Mouse (Mus musculus): ENCODE results near the gene Tmem185a. TPM values are rescaled to one million over a fixed set of nuclear protein-coding genes. Genes with fewer than 3 reads are reported as not detected.
"Not testable (repeated sequence)": the region's sequence is repeated elsewhere in the genome, so short reads cannot be mapped to it uniquely, and the experiment has no call there.

Tmem185a gene
- polyA plus RNA-seq (2016; fragmentation: Nextera tagmentation; extraction: Ambion mirVana) = 43.1 and 44.7 TPM in 2 replicates

GRCm38 (mm10) chrX:70476792-70477776, at the start of gene Tmem185a:
Gene Tmem185a (minus strand): TSS chrX:70477180.
- peak within 1 kb of the TSS; percentile 87 for H3K27ac ChIP-seq
- WGBS = 13% methylated on average over 36 of the region's 42 CpGs
- H3K36me3 ChIP-seq (replicated peaks) = no peaks in the 10 kb centered on the region
- peak; percentile 76 for DNase-seq (ENCODE audit: extremely low spot score, low spot score)
- peak within 1 kb of the TSS; percentile 62 for H3K4me3 ChIP-seq
- peaks cover 4% of the 10 kb centered on the region; the same call in 1 of the 2 replicates for H3K27me3 ChIP-seq (ENCODE audit: poor library complexity, severe bottlenecking)
- H3K4me1 ChIP-seq = peaks cover 9% of the 10 kb centered on the region
- no peaks in the 10 kb centered on the region for H3K9me3 ChIP-seq

- H3K27ac ChIP-seq; H3K9me3 ChIP-seq; H3K4me1 ChIP-seq; H3K36me3 ChIP-seq (replicated peaks); DNase-seq (ENCODE audit: extremely low spot score, low spot score); H3K27me3 ChIP-seq (ENCODE audit: poor library complexity, severe bottlenecking); H3K4me3 ChIP-seq: not testable (repeated sequence)
- WGBS = 82% methylated on average over 3 of the region's 3 CpGs
Observed at GRCm38 (mm10) chrX:70514413-70514812, 37.4 kb upstream of the Tmem185a start.

- H3K4me1 ChIP-seq; DNase-seq (ENCODE audit: extremely low spot score, low spot score); H3K36me3 ChIP-seq (replicated peaks); H3K27ac ChIP-seq; H3K4me3 ChIP-seq; H3K9me3 ChIP-seq; H3K27me3 ChIP-seq (ENCODE audit: poor library complexity, severe bottlenecking): not testable (repeated sequence)
- no CpG with 5 or more reads among the region's 1 CpGs for WGBS
Observed at GRCm38 (mm10) chrX:70487328-70487727, 10.3 kb upstream of the Tmem185a start.

GRCm38 (mm10) chrX:70482154-70482553, 5.2 kb upstream of the Tmem185a start:
- no peaks in the 10 kb centered on the region for H3K36me3 ChIP-seq (replicated peaks)
- no peak for DNase-seq (ENCODE audit: extremely low spot score, low spot score)
- no peak overlapping the region for H3K4me3 ChIP-seq
- no peaks in the 10 kb centered on the region for H3K4me1 ChIP-seq
- 55% methylated on average over 2 of the region's 2 CpGs for WGBS
- no peak overlapping the region for H3K27ac ChIP-seq
- no peaks in the 10 kb centered on the region for H3K9me3 ChIP-seq
- no peaks in the 10 kb centered on the region for H3K27me3 ChIP-seq (ENCODE audit: poor library complexity, severe bottlenecking)

GRCm38 (mm10) chrX:70478701-70479100, 1.7 kb upstream of the Tmem185a start:
- H3K27me3 ChIP-seq (ENCODE audit: poor library complexity, severe bottlenecking) = peaks cover 4% of the 10 kb centered on the region; the same call in 1 of the 2 replicates
- DNase-seq (ENCODE audit: extremely low spot score, low spot score) = no peak
- no peaks in the 10 kb centered on the region for H3K36me3 ChIP-seq (replicated peaks)
- H3K4me3 ChIP-seq = no peak overlapping the region
- H3K27ac ChIP-seq = no peak overlapping the region
- H3K4me1 ChIP-seq = peaks cover 9% of the 10 kb centered on the region
- no peaks in the 10 kb centered on the region for H3K9me3 ChIP-seq
- 75% methylated on average over 5 of the region's 5 CpGs for WGBS

- Histone ChIP-seq H3K4me3 (peak overlapping the region; percentile 62; the same call in 1 of the 2 replicates), H3K27me3 (ENCODE audit: poor library complexity, severe bottlenecking) (peaks cover 4% of the 10 kb centered on the region; the same call in 1 of the 2 replicates), H3K36me3 (replicated peaks) (no peaks in the 10 kb centered on the region), H3K9me3 (no peaks in the 10 kb centered on the region), H3K27ac (no peak overlapping the region), H3K4me1 (peaks cover 9% of the 10 kb centered on the region)
- 72% methylated on average over 3 of the region's 3 CpGs for WGBS
- no peak for DNase-seq (ENCODE audit: extremely low spot score, low spot score)
Observed at GRCm38 (mm10) chrX:70475215-70475765, 1.7 kb downstream of the Tmem185a start.

GRCm38 (mm10) chrX:70466897-70467296, 10.1 kb downstream of the Tmem185a start:
- H3K36me3 ChIP-seq (replicated peaks) = peaks cover 12% of the 10 kb centered on the region
- no peak overlapping the region for H3K4me3 ChIP-seq
- H3K9me3 ChIP-seq = no peaks in the 10 kb centered on the region
- 65% methylated on average over 1 of the region's 1 CpGs for WGBS
- H3K27ac ChIP-seq = no peak overlapping the region
- H3K27me3 ChIP-seq (ENCODE audit: poor library complexity, severe bottlenecking) = no peaks in the 10 kb centered on the region
- DNase-seq (ENCODE audit: extremely low spot score, low spot score) = no peak
- no peaks in the 10 kb centered on the region for H3K4me1 ChIP-seq

GRCm38 (mm10) chrX:70465489-70465888, 11.5 kb downstream of the Tmem185a start:
- H3K4me1 ChIP-seq = no peaks in the 10 kb centered on the region

GRCm38 (mm10) chrX:70463621-70464020, 13.4 kb downstream of the Tmem185a start:
- WGBS = 90% methylated on average over 5 of the region's 5 CpGs
- DNase-seq (ENCODE audit: extremely low spot score, low spot score) = no peak
- Histone ChIP-seq H3K36me3 (replicated peaks) (peaks cover 37% of the 10 kb centered on the region), H3K27ac (no peak overlapping the region), H3K27me3 (ENCODE audit: poor library complexity, severe bottlenecking) (no peaks in the 10 kb centered on the region), H3K4me1 (no peaks in the 10 kb centered on the region), H3K4me3 (no peak overlapping the region), H3K9me3 (no peaks in the 10 kb centered on the region)

More at GRCm38 (mm10) chrX:70465489-70465888, 11.5 kb downstream of the Tmem185a start:
- peaks cover 26% of the 10 kb centered on the region for H3K36me3 ChIP-seq (replicated peaks)
- no peak overlapping the region for H3K4me3 ChIP-seq
- 89% methylated on average over 2 of the region's 2 CpGs for WGBS
- no peaks in the 10 kb centered on the region for H3K9me3 ChIP-seq
- DNase-seq (ENCODE audit: extremely low spot score, low spot score) = no peak
- no peaks in the 10 kb centered on the region for H3K27me3 ChIP-seq (ENCODE audit: poor library complexity, severe bottlenecking)
- H3K27ac ChIP-seq = no peak overlapping the region

- H3K27me3 ChIP-seq (ENCODE audit: poor library complexity, severe bottlenecking); DNase-seq (ENCODE audit: extremely low spot score, low spot score); H3K9me3 ChIP-seq; H3K4me3 ChIP-seq; H3K27ac ChIP-seq; H3K4me1 ChIP-seq; H3K36me3 ChIP-seq (replicated peaks): not testable (repeated sequence)
- no CpG with 5 or more reads among the region's 1 CpGs for WGBS
Observed at GRCm38 (mm10) chrX:70452359-70452758, 24.6 kb downstream of the Tmem185a start.

GRCm38 (mm10) chrX:70425473-70425872, 51.5 kb downstream of the Tmem185a start:
- H3K27ac ChIP-seq = not testable (repeated sequence)

More at GRCm38 (mm10) chrX:70425473-70425872, 51.5 kb downstream of the Tmem185a start:
- H3K27me3 ChIP-seq (ENCODE audit: poor library complexity, severe bottlenecking); H3K4me3 ChIP-seq; H3K9me3 ChIP-seq; DNase-seq (ENCODE audit: extremely low spot score, low spot score); H3K36me3 ChIP-seq (replicated peaks); H3K4me1 ChIP-seq: not testable (repeated sequence)
- 79% methylated on average over 3 of the region's 3 CpGs for WGBS

All from forebrain, embryonic 10.5 days (tissue).